Mouse (Mus musculus) intestine, embryonic 16.5 days (tissue): Measurements from ENCODE around the gene Notch4. TPM values are rescaled to one million over a fixed set of nuclear protein-coding genes. Genes with fewer than 3 reads are reported as not detected.

Experiments
- ATAC-seq: fragments of 200-750 bp; cut with Nextera tagmentation; 2 replicates; pipeline ENCODE4 v1.8.0; 2017; ENCODE audit warnings: moderate TSS enrichment, moderate library complexity
- H3K27ac ChIP-seq: fragments of 300-500 bp; sonication (generic); 2 replicates; pipeline ENCODE4 v1.5.1; 2014; ENCODE audit warnings: mild to moderate bottlenecking, low read length
- H3K27me3 ChIP-seq: fragments of 300-500 bp; sonication (generic); replicated peaks from 2 replicates; pipeline ENCODE4 v1.6.1; 2014; ENCODE audit warnings: low read length, control low read depth, mixed read lengths; ENCODE audit not compliant: control insufficient read depth, insufficient read depth
- H3K36me3 ChIP-seq: fragments of 300-500 bp; sonication (generic); 2 replicates; pipeline ENCODE4 v1.6.1; 2014; ENCODE audit warnings: low read length, control low read depth; ENCODE audit not compliant: control insufficient read depth, insufficient read depth
- H3K4me1 ChIP-seq: fragments of 300-500 bp; sonication (generic); 2 replicates; pipeline ENCODE4 v1.6.1; 2014; ENCODE audit warnings: low read length, control low read depth, mixed read lengths; ENCODE audit not compliant: control insufficient read depth, insufficient read depth
- H3K4me2 ChIP-seq: fragments of 300-500 bp; sonication (generic); 2 replicates; pipeline ENCODE4 v1.6.1; 2014; ENCODE audit warnings: low read depth, low read length, control low read depth
- H3K4me3 ChIP-seq: fragments of 300-500 bp; sonication (generic); 2 replicates; pipeline ENCODE4 v1.5.1; 2014; ENCODE audit warnings: mild to moderate bottlenecking, low read length
- H3K9ac ChIP-seq: fragments of 300-500 bp; sonication (generic); 2 replicates; pipeline ENCODE4 v1.6.1; 2014; ENCODE audit warnings: low read depth, low read length
- H3K9me3 ChIP-seq: fragments of 300-500 bp; sonication (generic); 2 replicates; pipeline ENCODE4 v1.6.1; 2016; ENCODE audit warnings: low read length, control low read depth; ENCODE audit not compliant: control insufficient read depth
- WGBS: fragments of 180-500 bp; shearing (Covaris S2); extraction: QIAGEN DNeasy Blood & Tissue Kit; methylation state at CpG from one replicate; pipeline ENCODE4 v1.1.7; 2014; 5-methylcytosine and 5-hydroxymethylcytosine counted together
- polyA plus RNA-seq: library from polyadenylated mRNA; unstranded; fragments of >200 nt; fragmentation: Nextera tagmentation; extraction: Ambion mirVana; gene quantifications from 2 replicates; pipeline ENCODE4 v1.2.1, GENCODE M21; 2015

Gene Notch4
- polyA plus RNA-seq, 1 experiment from 2014 or later: 2.5 TPM

DNA sequence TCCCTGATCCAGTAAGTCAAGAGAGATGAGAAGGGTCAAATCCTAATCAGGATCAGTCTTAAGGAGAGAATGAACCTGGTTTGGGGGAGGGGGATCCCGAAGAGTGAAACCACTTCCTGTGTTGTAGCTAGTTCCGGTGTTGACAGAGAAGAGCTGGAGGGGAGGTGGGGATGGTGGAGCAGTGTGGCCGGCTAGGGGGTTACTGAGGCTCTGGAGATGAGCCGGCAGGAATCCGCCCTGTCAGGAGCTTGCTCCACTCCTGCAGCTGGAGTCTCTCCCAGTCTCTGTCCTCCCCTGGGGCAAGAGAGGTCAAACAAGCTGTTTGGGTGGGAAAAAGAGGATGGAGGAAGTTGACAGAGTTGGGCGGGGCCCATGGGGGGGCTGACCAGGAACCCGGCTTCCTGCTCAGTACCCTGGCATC is 25.6 kb downstream of the Notch4 start, which contains the start of gene Gpsm3:
Gene Gpsm3, plus strand, starts transcription at position 126 of the 421 bp plus-strand sequence.
- Histone ChIP-seq H3K9ac (peak within 1 kb of the TSS; percentile 99), H3K4me2 (peak within 1 kb of the TSS; percentile 92), H3K27me3 (no peaks in the 10 kb centered on the region), H3K36me3 (0 out of 2 replicates have a peak, but pooled peaks cover 1% of the 10 kb centered on the region), H3K4me1 (peaks cover 57% of the 10 kb centered on the region), H3K4me3 (peak within 1 kb of the TSS; percentile 90), H3K27ac (peak within 1 kb of the TSS; percentile 93), H3K9me3 (no peaks in the 10 kb centered on the region)
- no peak for ATAC-seq
- WGBS: 19% methylated on average over 7 of the region's 7 CpGs

DNA sequence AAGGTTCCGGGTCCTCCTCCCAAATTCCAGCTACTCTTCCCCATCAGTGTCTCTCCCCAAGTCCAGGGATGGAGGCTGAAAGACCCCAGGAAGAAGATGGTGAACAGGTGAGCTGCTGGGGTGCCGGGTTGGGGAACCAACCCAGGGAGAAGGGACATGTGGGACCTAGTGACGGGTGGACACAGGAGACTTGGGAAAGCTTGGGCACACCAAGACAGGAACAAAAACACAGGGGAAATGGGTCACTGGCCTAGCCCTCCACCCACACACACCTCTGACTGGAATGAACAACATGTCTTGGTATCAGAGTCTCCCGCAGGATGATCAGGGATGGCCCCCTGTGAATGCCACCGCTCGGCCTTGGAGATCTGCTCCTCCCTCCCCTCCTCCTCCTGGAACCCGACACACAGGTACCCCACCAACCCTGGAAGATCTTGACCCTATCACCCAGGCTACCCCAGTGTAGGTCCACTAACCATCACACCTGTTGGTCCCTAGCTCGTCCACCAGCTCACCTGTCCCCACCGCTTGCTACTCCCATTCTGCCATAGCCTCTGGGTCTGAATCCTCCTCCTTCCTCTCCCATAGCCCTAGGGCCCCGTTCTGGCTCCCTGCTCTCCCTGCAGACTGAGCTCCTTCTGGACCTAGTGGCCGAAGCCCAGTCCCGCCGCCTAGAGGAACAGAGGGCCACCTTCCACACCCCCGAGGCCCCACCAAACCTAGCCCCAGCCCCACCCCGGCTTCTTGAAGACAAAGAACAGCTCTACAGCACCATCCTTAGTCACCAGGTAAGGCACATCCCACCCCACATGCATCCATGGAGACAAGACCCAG is 26.3 kb downstream of the Notch4 start:
- H3K36me3 ChIP-seq: peaks cover 6% of the 10 kb centered on the region
- no peaks in the 10 kb centered on the region for H3K9me3 ChIP-seq
- 69% methylated on average over 15 of the region's 15 CpGs for WGBS
- peak overlapping the region; percentile 92 for H3K4me2 ChIP-seq
- ATAC-seq: no peak
- peak overlapping the region; percentile 90 for H3K4me3 ChIP-seq
- peak overlapping the region; percentile 93 for H3K27ac ChIP-seq
- peaks cover 61% of the 10 kb centered on the region for H3K4me1 ChIP-seq
- H3K27me3 ChIP-seq: no peaks in the 10 kb centered on the region
- peak overlapping the region; percentile 99 for H3K9ac ChIP-seq

DNA sequence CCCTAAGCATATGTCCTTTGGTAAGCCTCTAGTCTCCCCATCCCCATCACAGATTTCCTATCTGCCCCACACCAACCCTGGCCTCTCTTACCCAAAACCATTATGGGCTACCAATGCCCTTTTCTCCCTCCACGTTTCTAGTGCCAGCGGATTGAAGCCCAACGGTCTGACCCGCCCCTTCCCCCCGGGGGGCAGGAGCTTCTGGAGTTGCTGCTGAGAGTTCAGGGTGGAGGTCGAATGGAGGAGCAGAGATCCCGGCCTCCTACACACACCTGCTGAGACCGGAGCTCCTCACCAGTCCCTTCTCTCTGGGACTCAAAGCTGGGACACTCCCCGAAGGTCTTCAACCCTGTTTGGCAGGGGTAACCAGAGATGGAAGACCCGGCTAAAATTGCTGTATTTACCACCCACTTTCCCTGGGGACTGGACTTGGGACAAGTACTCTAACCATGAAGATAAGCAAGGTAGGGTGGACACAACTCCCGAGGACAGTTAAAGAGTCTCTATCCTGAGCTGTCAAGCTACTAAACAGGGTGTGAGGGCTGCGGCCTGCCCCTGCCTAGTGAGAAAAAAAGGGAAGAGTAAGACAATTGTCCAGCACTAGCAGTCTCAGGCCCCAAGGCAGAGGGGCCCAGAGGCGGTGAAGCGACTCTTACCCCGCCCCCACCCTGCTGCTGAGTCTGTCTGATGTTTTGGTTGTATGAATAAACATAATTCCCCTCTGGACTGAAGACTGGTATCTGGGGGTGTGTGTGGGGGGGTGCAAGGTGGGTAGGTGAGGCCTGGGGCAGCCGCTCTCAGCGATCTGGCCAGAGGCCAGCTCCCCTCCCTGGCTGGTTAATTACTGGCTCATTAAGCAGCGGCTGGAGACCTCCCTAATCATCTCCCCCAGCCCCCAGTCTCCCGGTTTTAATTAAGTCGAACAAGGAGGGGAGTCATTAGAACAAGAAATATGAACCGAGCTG is 27.2 kb downstream of the Notch4 start, which contains the start of gene Pbx2:
Gene Pbx2, plus strand, starts transcription at position 238 of the 965 bp plus-strand sequence.
- WGBS: 7% methylated on average over 21 of the region's 21 CpGs
- peak within 1 kb of the TSS; percentile 99 for H3K27ac ChIP-seq
- H3K4me3 ChIP-seq: peak within 1 kb of the TSS; percentile 90
- no peaks in the 10 kb centered on the region for H3K27me3 ChIP-seq
- peak within 1 kb of the TSS; percentile 92 for H3K4me2 ChIP-seq
- H3K9me3 ChIP-seq: no peaks in the 10 kb centered on the region
- H3K4me1 ChIP-seq: peaks cover 56% of the 10 kb centered on the region
- peak; percentile 16 for ATAC-seq
- H3K9ac ChIP-seq: peak within 1 kb of the TSS; percentile 99
- peaks cover 12% of the 10 kb centered on the region for H3K36me3 ChIP-seq

DNA sequence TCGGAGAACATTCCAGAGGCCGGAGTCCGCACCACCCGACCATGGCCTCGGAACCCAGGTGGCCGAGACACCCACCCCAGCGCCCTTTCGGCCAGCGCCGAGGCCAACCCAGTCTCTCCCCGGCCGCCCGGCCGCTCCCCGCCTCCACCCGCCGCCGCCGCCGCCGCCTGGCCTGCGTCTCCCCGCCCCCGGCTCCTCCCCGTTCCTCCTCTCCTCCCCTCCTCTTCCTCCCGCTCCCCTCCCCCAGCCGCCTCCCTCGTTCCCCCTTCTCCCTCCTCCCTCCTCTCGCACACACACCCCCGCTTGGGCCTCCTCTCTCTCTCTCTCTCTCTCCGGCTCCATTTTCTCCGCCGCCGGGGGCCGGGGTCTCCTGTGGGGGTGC is 27.9 kb downstream of the Notch4 start:
- peak overlapping the region; percentile 99 for H3K9ac ChIP-seq
- H3K4me1 ChIP-seq: peaks cover 52% of the 10 kb centered on the region
- no peaks in the 10 kb centered on the region for H3K9me3 ChIP-seq
- peak overlapping the region; percentile 90 for H3K4me3 ChIP-seq
- no peaks in the 10 kb centered on the region for H3K27me3 ChIP-seq
- peak overlapping the region; percentile 92 for H3K4me2 ChIP-seq
- peak; percentile 54 for ATAC-seq
- peak overlapping the region; percentile 99 for H3K27ac ChIP-seq
- WGBS: under 1% methylated on average over 33 of the region's 35 CpGs
- H3K36me3 ChIP-seq: peaks cover 12% of the 10 kb centered on the region

DNA sequence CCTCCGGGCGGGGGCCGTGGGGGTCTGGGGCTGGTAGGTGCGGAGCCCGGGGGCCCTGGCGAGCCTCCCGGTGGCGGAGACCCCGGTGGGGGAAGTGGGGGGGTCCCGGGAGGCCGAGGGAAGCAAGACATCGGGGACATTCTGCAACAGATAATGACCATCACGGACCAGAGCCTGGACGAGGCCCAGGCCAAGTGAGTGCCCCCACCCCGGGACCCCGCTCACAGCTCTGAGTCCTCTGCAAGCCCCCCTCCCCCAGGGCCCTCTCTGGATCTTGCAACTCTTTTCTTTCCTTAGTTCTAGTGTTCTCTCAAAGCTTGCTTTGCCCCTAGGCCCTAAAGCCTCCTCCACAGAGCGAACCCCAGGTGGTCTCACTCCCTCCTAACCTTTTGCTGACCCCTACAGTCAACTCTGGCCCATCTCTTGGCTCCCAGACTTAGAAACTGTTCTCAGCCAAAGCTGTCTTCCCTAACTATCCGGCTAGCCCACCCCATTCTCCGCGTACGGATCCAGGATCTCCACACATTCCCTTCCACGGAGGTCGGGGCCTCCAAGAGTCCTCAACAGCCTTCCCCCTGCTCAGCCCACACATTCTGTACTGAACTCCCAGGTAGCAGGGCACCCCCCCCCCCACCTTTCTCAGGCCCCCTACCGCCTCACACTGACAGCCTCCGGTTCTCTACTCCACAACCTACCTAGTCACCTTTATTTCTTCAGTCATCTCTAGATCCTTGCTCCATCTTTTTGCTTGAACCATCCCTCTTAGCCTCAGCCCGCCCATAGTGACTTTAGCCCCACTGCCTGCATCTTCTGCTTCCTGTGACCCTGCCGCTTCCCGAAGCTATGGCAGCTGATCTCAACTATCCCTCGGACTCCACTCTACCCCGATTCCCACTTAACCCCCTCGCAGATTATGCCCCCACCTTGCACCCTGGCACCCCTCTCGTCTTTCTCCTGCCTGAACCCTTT is 28.8 kb downstream of the Notch4 start:
- peak; percentile 10 for ATAC-seq
- H3K9ac ChIP-seq: peak overlapping the region; percentile 99
- peaks cover 57% of the 10 kb centered on the region for H3K4me1 ChIP-seq

DNA sequence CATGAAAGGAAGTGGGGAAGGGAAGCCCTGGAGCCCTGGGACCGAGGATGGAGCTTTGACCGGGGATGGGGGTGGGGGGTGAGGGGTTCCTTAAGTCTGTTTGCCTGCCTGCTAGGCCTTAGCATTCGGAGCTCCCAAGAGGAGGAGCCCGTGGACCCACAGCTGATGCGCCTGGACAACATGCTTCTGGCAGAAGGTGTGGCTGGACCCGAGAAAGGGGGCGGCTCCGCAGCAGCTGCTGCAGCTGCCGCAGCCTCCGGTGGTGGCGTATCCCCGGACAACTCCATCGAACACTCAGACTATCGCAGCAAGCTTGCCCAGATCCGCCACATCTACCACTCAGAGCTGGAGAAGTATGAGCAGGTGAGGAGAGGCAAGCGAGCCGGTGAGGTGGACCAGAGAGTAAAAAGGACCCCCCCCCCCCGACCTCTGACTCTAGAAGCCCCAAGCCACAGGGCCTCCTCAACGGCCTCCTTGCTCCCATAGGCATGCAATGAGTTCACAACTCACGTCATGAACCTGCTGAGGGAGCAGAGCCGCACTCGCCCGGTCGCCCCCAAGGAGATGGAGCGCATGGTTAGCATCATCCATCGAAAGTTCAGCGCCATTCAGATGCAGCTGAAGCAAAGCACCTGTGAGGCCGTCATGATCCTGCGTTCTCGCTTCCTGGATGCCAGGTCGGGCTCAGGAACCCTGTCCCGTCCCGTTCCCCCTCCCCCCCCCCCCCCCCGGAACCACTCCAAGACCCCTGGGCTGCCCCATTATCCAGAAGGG is 29.9 kb downstream of the Notch4 start:
- H3K4me1 ChIP-seq: peaks cover 55% of the 10 kb centered on the region
- WGBS: 35% methylated on average over 34 of the region's 34 CpGs
- peak overlapping the region; percentile 99 for H3K9ac ChIP-seq
- peak overlapping the region; percentile 92 for H3K4me2 ChIP-seq
- H3K27me3 ChIP-seq: no peaks in the 10 kb centered on the region
- H3K9me3 ChIP-seq: no peaks in the 10 kb centered on the region
- ATAC-seq: no peak
- peak overlapping the region; percentile 90 for H3K4me3 ChIP-seq
- no peak overlapping the region; the same call in 1 of the 2 replicates for H3K27ac ChIP-seq
- H3K36me3 ChIP-seq: peaks cover 12% of the 10 kb centered on the region

More for the DNA sequence above, 28.8 kb downstream of the Notch4 start:
- Histone ChIP-seq H3K4me2 (peak overlapping the region; percentile 92), H3K36me3 (peaks cover 12% of the 10 kb centered on the region), H3K9me3 (no peaks in the 10 kb centered on the region), H3K27me3 (no peaks in the 10 kb centered on the region), H3K4me3 (peak overlapping the region; percentile 90), H3K27ac (peak overlapping the region; percentile 99)
- WGBS: 1% methylated on average over 32 of the region's 32 CpGs

DNA sequence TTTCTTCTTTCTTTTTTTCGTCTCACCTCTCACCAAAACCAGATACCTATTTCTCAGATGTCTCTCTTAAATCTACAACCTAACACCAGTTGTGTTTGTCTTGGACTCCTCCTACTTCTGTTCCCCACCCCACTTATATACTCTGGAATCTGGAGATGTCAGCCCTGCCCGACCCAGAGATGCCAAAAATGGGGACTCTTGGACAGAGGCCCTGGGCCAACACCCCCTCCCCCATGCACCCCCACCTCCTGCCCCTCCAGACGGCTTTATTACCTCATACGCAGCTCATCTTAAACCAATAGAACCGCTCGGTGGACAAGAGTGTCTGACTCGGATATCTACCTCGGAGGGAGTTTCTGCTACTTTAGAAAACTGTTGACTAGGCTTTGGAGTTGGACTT is 32.0 kb downstream of the Notch4 start:
- Histone ChIP-seq H3K4me1 (peaks cover 34% of the 10 kb centered on the region), H3K4me2 (no peak overlapping the region)
- ATAC-seq: no peak

DNA sequence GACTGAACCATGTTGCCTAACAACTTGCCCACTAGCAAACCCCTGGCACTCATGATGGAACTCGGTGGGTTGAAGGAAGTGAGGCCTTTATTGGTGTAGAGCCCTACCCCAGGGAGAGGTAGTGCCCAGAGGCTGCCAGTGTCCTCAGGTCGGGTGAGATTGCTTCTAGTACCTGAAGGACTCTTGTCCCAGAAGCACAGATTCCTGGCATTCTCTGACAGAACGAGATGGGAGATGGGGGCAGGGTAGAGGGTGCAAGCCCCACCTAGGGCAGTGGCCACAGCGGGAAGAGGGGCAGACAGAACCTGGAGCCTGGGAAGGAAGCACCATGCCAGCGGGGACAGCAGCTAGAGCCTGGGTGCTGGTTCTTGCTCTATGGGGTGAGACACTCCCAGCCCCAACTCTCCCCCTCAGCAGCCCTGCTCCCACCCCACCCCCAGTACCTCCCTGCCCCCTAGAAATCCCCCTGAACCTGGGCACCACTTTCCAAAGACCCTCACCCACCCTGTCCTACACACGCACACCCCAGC is 33.6 kb downstream of the Notch4 start, which contains the start of gene Ager:
Gene Ager, plus strand, starts transcription at position 297 of the 530 bp plus-strand sequence.
- H3K27ac ChIP-seq: peak within 1 kb of the TSS; percentile 28
- H3K4me1 ChIP-seq: peaks cover 35% of the 10 kb centered on the region
- no peaks in the 10 kb centered on the region for H3K27me3 ChIP-seq
- 12% methylated on average over 6 of the region's 6 CpGs for WGBS
- no peak for ATAC-seq
- H3K36me3 ChIP-seq: peaks cover 19% of the 10 kb centered on the region
- no peaks in the 10 kb centered on the region for H3K9me3 ChIP-seq
- H3K4me3 ChIP-seq: no peak within 1 kb of the TSS
- H3K4me2 ChIP-seq: no peak within 1 kb of the TSS
- peak within 1 kb of the TSS; percentile 40; the same call in 1 of the 2 replicates for H3K9ac ChIP-seq

More for the DNA sequence above, 32.0 kb downstream of the Notch4 start:
- WGBS: 57% methylated on average over 8 of the region's 8 CpGs
- Histone ChIP-seq H3K27ac (no peak overlapping the region), H3K9ac (no peak overlapping the region), H3K27me3 (no peaks in the 10 kb centered on the region), H3K36me3 (peaks cover 19% of the 10 kb centered on the region), H3K4me3 (no peak overlapping the region), H3K9me3 (no peaks in the 10 kb centered on the region)
